Mouse (Mus musculus): ENCODE data around the gene Olfr1186. TPM values are rescaled to one million over a fixed set of nuclear protein-coding genes. Genes with fewer than 3 reads are reported as not detected.

Gene Olfr1186
- polyA plus RNA-seq (2015; fragmentation: Illumina TruSeq; extraction: RNeasy Lipid Tissue Mini Kit (QIAGEN cat#74804); ENCODE audit: insufficient read depth, low read depth, low replicate concordance): not detected

DNA sequence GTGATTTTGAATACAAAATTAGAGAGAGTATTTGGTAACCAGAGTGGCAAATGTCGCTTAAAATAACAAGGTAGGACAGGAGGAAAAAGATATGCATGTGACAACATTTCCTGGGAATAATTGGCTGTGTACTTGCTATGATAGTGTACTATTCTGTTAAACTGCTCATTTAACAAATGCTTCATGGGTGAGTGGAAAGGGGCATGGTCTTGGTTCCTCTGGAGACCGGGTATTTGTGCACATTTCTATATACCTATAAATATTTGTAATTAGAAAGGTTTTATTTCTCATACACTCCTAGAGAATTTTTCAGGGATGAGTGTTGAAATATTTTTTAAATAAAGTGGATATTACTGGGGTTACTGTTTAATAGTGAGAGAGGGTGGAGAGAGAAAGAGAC lies at the start of gene Olfr1186:
Olfr1186 (plus strand) TSS at position 301 of the 400 bp plus-strand sequence.

GRCm38 (mm10) chr2:88483298-88483697 lies 35.1 kb upstream of the Olfr1186 start, which contains the start of gene Olfr1184:
Gene Olfr1184, plus strand, starts transcription at chr2:88483598.

GRCm38 (mm10) chr2:88493020-88493419 lies 25.3 kb upstream of the Olfr1186 start, which contains the start of gene Olfr1185-ps1:
Gene Olfr1185-ps1, plus strand, starts transcription at chr2:88493320.

GRCm38 (mm10) chr2:88556635-88557034 lies 38.3 kb downstream of the Olfr1186 start, which contains the start of gene Olfr1188:
Gene Olfr1188, plus strand, starts transcription at chr2:88556935.

Other genes starting within 250 kb of the Olfr1186 start
- not detected for gene Olfr1173, start 238.7 kb upstream of the Olfr1186 start, polyA plus RNA-seq (2015; fragmentation: Illumina TruSeq; extraction: RNeasy Lipid Tissue Mini Kit (QIAGEN cat#74804); ENCODE audit: insufficient read depth, low read depth, low replicate concordance)
- gene Olfr1174-ps, start 203.4 kb upstream of the Olfr1186 start, polyA plus RNA-seq (2015; fragmentation: Illumina TruSeq; extraction: RNeasy Lipid Tissue Mini Kit (QIAGEN cat#74804); ENCODE audit: insufficient read depth, low read depth, low replicate concordance): not detected
- not detected for gene Olfr1175-ps, start 191.3 kb upstream of the Olfr1186 start, polyA plus RNA-seq (2015; fragmentation: Illumina TruSeq; extraction: RNeasy Lipid Tissue Mini Kit (QIAGEN cat#74804); ENCODE audit: insufficient read depth, low read depth, low replicate concordance)
- gene Olfr1176, start 181.8 kb upstream of the Olfr1186 start, polyA plus RNA-seq (2015; fragmentation: Illumina TruSeq; extraction: RNeasy Lipid Tissue Mini Kit (QIAGEN cat#74804); ENCODE audit: insufficient read depth, low read depth, low replicate concordance): not detected
- not detected for gene Olfr1177-ps, start 172.1 kb upstream of the Olfr1186 start, polyA plus RNA-seq (2015; fragmentation: Illumina TruSeq; extraction: RNeasy Lipid Tissue Mini Kit (QIAGEN cat#74804); ENCODE audit: insufficient read depth, low read depth, low replicate concordance)
- gene Olfr1178, start 131.5 kb upstream of the Olfr1186 start, polyA plus RNA-seq (2015; fragmentation: Illumina TruSeq; extraction: RNeasy Lipid Tissue Mini Kit (QIAGEN cat#74804); ENCODE audit: insufficient read depth, low read depth, low replicate concordance): not detected
- not detected for gene Olfr1179, start 112.1 kb upstream of the Olfr1186 start, polyA plus RNA-seq (2015; fragmentation: Illumina TruSeq; extraction: RNeasy Lipid Tissue Mini Kit (QIAGEN cat#74804); ENCODE audit: insufficient read depth, low read depth, low replicate concordance)
- gene Olfr1180, start 99.4 kb upstream of the Olfr1186 start, polyA plus RNA-seq (2015; fragmentation: Illumina TruSeq; extraction: RNeasy Lipid Tissue Mini Kit (QIAGEN cat#74804); ENCODE audit: insufficient read depth, low read depth, low replicate concordance): not detected
- gene Olfr1181, start 92.4 kb upstream of the Olfr1186 start, polyA plus RNA-seq (2015; fragmentation: Illumina TruSeq; extraction: RNeasy Lipid Tissue Mini Kit (QIAGEN cat#74804); ENCODE audit: insufficient read depth, low read depth, low replicate concordance): not detected
- not detected for gene Gm13757, start 69.4 kb upstream of the Olfr1186 start, polyA plus RNA-seq (2015; fragmentation: Illumina TruSeq; extraction: RNeasy Lipid Tissue Mini Kit (QIAGEN cat#74804); ENCODE audit: insufficient read depth, low read depth, low replicate concordance)
- gene Olfr1183, start 63.7 kb upstream of the Olfr1186 start, polyA plus RNA-seq (2015; fragmentation: Illumina TruSeq; extraction: RNeasy Lipid Tissue Mini Kit (QIAGEN cat#74804); ENCODE audit: insufficient read depth, low read depth, low replicate concordance): not detected
- gene Olfr1184, start 35.0 kb upstream of the Olfr1186 start, polyA plus RNA-seq (2015; fragmentation: Illumina TruSeq; extraction: RNeasy Lipid Tissue Mini Kit (QIAGEN cat#74804); ENCODE audit: insufficient read depth, low read depth, low replicate concordance): not detected
- gene Olfr1185-ps1, start 25.2 kb upstream of the Olfr1186 start, polyA plus RNA-seq (2015; fragmentation: Illumina TruSeq; extraction: RNeasy Lipid Tissue Mini Kit (QIAGEN cat#74804); ENCODE audit: insufficient read depth, low read depth, low replicate concordance): not detected
- not detected for gene Olfr1188, start 38.4 kb downstream of the Olfr1186 start, polyA plus RNA-seq (2015; fragmentation: Illumina TruSeq; extraction: RNeasy Lipid Tissue Mini Kit (QIAGEN cat#74804); ENCODE audit: insufficient read depth, low read depth, low replicate concordance)
- not detected for gene Olfr1189, start 67.9 kb downstream of the Olfr1186 start, polyA plus RNA-seq (2015; fragmentation: Illumina TruSeq; extraction: RNeasy Lipid Tissue Mini Kit (QIAGEN cat#74804); ENCODE audit: insufficient read depth, low read depth, low replicate concordance)
- not detected for gene Olfr1191-ps1, start 122.0 kb downstream of the Olfr1186 start, polyA plus RNA-seq (2015; fragmentation: Illumina TruSeq; extraction: RNeasy Lipid Tissue Mini Kit (QIAGEN cat#74804); ENCODE audit: insufficient read depth, low read depth, low replicate concordance)
- gene Olfr1192-ps1, start 130.0 kb downstream of the Olfr1186 start, polyA plus RNA-seq (2015; fragmentation: Illumina TruSeq; extraction: RNeasy Lipid Tissue Mini Kit (QIAGEN cat#74804); ENCODE audit: insufficient read depth, low read depth, low replicate concordance): not detected
- not detected for gene Olfr1193, start 157.1 kb downstream of the Olfr1186 start, polyA plus RNA-seq (2015; fragmentation: Illumina TruSeq; extraction: RNeasy Lipid Tissue Mini Kit (QIAGEN cat#74804); ENCODE audit: insufficient read depth, low read depth, low replicate concordance)
- not detected for gene Olfr1195, start 170.6 kb downstream of the Olfr1186 start, polyA plus RNA-seq (2015; fragmentation: Illumina TruSeq; extraction: RNeasy Lipid Tissue Mini Kit (QIAGEN cat#74804); ENCODE audit: insufficient read depth, low read depth, low replicate concordance)
- not detected for gene Olfr1196, start 186.0 kb downstream of the Olfr1186 start, polyA plus RNA-seq (2015; fragmentation: Illumina TruSeq; extraction: RNeasy Lipid Tissue Mini Kit (QIAGEN cat#74804); ENCODE audit: insufficient read depth, low read depth, low replicate concordance)
- gene Olfr1197, start 213.8 kb downstream of the Olfr1186 start, polyA plus RNA-seq (2015; fragmentation: Illumina TruSeq; extraction: RNeasy Lipid Tissue Mini Kit (QIAGEN cat#74804); ENCODE audit: insufficient read depth, low read depth, low replicate concordance): not detected
- gene Olfr1198, start 232.8 kb downstream of the Olfr1186 start, polyA plus RNA-seq (2015; fragmentation: Illumina TruSeq; extraction: RNeasy Lipid Tissue Mini Kit (QIAGEN cat#74804); ENCODE audit: insufficient read depth, low read depth, low replicate concordance): not detected
- gene Olfr1199, start 241.9 kb downstream of the Olfr1186 start, polyA plus RNA-seq (2015; fragmentation: Illumina TruSeq; extraction: RNeasy Lipid Tissue Mini Kit (QIAGEN cat#74804); ENCODE audit: insufficient read depth, low read depth, low replicate concordance): not detected

All from pancreas, adult 10 weeks (tissue).